Mouse (Mus musculus) cerebellum, postnatal 36 days (tissue): ENCODE results near the gene Cln6.
A peak's percentile ranks its signal among the peaks of the same experiment; 100 is the strongest.
"Not testable (repeated sequence)": the region's sequence is repeated elsewhere in the genome, so short reads cannot be mapped to it uniquely, and the experiment has no call there.

ENCODE experiments used
- DNase-seq, 2 experiments: peaks; one replicate each; pipeline ENCODE4 v3.0.0; 2021 to 2022; ENCODE audit warnings: mixed read lengths in 2 of 2

The Cln6 gene

DNA sequence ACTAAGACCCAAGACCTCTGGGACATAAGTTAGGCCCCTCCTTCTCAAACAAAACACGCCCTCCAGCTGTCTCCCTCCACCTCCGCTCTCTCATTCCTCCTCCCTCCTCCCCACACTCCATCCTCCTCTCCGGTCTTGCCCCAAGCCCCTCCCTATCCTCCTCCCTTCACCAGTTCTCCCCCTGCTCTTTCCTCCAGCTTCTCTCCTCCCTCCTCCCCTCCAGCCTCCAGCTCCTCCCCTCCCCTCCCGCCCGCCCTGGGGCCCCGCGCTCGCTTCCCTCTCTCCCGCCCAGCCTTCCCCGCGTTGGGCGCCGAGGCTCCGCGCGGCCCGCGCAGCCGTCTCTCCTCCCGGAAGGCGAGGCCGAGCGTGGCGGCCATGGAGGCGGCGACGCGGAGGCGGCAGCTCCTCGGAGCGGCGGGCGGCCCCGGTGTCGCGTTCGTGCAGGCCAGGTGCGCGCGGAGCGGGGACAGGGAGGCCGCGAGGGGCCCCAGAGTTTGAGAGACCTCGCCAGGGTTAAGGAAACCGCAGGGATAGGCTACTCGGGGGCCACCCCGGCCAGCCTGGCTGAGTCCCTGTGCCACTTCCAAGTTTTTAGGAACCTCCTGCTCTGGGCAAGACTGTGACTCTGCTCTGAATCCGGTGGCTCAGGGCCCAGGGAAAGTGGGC, at the start of gene Cln6:
TSS of gene Cln6 (plus strand) at position 280 of the 666 bp plus-strand sequence.
- DNase-seq, result peak; percentile 64 to 73

DNA sequence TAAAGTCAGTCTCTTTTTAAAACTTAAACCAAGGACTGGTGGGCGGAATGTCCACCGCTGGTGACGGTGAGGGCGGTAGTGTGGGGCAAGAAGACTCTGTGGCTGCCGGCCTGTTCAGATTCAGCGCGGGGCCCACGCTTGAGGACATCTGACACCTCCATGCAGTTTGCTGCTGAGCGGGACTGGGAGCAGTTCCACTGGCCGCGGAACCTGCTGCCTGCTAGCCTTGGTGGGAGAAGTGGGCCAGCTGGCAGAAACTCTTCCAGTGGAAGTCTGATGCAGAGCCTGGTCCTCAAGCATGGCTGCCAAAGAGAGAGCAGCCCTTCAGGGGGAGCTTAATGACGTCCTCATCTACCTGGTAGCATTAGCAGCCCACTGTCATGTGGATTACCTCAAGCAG, 48.7 kb upstream of the Cln6 start:
- peak; percentile 29 to 42 for DNase-seq

DNA sequence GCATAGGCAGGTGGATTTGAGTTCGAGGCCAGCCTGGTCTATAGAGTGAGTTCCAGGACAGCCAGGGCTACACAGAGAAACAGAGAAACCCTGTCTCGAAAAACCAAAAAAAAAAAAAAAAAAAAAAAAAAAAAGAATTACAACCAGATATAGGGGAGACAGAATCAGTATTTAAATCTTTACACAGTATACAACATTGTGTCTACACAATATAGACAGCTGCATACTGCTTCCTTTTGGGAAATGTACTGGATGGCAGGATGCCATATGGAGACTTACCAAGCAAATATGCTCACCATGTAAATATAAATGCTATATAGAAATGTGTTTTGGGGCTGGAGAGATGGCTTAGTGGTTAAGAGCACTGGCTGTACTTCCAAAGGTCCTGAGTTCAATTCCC, 39.4 kb upstream of the Cln6 start:
- DNase-seq, result not testable (repeated sequence)

DNA sequence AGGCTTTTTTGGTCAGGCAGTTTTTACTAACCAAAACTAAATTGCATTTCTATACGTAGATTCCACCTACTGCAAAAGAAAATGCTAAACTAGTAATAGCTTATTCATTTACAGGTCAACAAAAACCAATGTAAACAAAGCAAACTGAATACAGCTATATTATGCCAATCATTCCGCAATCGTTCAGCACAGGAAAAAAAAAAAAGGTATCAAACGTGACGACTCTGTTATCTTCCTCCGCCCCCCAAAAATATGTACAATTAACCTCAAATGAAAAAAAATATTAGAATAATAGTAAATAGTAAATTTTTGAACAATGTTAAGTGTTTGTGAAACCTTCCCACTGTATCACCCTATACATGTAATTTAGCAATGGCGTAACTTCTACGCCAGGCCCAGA, 28.5 kb upstream of the Cln6 start:
- no peak for DNase-seq

DNA sequence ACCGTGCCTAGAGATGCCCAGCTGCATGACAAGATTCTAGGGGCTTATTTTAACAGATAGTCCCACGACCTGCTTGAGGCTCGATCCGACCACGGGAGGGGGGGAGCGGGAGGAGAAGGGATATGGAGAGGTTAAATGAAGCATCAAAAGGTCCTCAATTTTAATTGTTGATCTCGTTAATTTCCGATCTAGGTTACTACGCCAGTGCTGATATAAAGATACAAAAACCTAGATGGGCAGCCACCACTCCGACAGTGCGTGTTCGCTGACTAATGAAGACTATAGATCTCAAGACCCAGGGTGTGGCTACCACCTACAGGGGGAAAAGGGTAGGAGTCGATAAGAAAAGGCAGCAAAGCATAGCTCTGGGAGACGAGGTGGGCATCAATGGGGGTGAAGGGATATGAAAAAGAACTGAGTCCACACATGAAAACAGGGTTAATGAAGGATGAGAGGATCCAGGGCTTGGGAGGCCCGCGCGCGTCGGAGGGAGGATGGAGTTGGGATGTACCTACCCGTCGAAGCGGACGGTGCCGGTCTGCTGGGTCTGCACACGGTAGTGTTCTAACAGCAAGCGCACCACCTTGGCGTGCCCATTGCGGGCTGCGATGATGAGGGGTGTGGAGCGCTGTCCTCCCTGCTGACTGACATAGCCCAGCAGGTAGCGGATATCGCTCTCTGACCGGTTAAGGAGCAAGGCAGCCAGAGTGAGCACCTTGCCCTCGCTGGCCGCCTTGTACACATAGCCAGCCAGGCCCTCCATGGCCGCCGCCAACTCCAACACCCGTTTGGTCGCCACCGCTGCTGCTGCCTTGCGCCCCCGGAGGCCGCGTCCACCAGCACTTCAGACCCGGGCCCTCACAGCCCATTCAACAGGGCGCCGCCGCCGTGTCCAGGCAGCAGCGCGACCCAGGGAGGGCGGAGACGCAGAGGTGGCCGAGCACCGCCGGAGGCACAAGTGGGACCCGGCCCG, 27.8 kb upstream of the Cln6 start:
- no peak for DNase-seq

DNA sequence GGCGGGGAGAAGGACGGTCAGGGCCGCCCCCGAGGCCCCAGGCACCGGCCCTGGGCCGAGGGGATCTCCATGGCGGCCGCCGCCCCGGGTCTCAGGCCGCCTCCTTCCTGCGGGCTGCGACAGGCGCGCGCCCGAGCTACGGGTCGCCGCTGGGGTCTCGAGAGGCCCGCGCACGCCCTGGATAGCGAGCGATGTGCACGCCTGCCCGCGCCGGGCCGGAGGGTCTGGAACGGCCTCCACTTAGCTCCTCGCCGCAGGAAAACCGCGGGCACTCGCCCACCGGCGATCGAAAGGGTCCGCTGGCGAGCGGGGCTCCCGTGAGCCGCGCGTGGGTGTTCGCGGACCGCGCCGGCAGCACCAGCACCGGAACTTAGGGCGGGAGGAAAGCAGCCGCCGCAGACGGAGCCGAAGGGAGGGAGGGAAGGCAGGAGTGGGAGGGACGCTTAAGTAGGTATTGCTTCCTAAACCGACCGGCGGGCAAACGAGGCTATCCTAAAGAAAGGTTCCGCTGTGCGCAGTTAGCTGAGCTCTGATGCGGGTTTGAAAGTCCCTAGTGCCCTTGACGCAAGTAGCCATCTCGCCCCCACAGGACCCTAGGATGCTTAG, 27.0 kb upstream of the Cln6 start, which contains the start of gene Fem1b:
TSS of gene Fem1b (minus strand) at position 419 of the 606 bp plus-strand sequence.
- DNase-seq, result peak; percentile 92 to 94

DNA sequence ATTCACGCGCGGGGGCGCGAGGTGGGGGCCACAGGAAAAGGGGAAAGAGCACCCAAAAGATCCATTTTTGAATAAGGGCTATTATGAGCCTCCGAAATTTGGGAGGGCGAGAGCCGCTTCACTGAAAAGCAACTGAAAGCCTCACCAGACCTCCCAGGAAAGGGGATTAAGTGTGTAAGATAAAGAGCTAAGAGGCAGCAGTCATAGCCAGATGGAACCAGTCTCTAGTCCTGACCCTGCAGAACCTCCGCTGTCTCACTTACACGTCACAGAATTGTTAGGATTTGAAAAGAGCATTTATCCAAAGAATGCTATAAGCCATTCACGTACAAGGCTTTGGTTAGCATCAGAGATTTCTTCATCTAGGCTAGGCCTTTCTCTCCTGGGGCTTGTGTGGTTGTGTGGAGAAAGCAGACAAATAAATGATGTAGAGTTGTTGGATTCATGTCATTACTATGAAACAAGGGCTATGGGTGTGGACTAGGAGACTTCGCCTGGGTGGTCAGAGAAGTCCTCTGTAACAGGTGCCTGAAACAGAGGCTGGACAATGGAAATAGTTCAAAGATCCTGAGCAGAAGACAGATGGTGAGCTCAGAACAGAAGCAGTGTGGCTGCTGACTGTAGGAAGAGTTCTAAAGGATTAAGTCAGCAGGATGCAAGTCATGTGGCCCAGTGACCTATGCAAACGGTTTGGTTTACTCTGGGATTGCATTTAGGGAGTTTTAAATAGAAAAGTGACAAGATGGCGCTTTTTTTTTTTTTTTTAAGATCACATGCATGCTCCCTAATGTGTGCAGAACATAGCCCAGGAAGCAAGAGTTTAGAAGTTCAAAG, 26.2 kb upstream of the Cln6 start:
- DNase-seq, result peak in 1 of 2 experiments; percentile 35

DNA sequence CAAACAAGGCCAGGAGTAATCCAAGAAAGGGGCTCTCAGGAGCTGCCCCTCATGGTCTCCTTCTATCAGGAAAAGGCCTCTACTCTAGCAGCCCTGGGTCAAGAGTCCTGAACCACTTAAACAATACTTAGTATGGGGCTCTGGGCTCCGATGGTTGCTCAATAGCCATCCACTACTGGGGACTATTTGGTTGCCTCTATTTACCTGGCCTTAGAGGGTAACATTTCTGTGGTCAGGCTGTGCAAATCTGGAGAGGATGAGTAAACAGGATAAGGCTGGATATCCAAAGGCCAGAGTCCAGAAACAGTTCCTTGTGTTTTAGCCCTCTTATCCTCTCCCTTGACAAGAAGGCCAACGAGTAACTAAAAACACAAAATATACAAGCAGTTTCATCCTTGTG, 23.8 kb upstream of the Cln6 start:
- no peak for DNase-seq

DNA sequence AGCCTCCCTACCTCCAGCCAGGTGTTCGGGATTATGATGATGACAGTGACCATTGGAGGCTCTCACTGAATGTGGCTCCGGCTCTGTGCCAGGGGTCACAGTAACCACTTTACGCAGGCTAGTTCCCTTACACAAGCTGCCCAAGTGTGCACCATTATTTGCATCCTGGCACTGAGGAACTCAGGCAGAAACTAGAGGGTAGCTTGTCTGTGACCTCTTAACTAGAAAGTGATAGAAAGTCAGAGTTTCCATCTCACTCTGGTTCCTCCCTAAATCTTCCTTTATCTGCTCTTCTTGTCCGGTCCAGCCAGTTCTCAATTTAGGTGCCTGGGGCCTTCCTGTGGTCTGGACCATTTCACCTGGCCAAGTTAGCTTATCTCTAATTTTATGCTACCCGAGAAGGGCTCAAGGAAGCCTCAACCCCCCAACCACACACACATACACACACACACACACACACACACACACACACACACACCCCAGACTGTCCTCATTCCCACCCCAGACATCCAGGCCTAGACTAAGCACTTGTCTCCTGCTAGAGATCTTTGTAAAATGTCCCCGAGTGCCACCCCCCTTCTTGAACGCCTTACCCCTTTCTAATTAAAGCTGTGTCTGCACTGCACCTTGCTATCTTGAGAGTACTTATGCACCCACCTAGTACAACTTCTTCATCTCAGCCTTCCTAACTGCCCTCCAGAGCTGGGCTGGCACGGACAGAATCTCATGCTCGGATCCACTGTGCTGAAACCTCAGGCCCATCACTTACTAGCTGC, 22.1 kb upstream of the Cln6 start:
- DNase-seq, result no peak

DNA sequence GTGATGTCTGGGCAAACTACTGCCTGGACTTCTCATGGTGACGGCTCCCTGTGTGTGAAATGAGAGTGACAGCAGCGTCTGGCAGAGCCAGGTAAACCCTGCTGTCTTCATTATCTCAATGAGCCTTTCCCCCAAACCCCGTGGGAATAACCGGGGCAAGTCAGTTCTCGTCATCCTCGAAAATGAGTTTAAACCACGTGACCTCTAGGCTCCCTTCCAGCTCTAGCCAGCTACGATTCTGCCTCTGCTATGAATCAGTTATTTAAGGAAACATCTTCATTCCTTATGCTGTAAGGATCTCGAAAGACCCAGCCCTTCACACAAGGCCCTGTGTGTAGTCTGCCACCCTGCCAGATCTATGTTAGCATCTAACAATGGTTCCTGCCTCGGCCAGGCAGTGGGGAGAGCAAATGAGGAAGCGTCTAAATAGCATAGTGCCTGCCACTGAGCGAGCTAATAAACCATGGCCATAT, 21.4 kb upstream of the Cln6 start:
- no peak for DNase-seq

DNA sequence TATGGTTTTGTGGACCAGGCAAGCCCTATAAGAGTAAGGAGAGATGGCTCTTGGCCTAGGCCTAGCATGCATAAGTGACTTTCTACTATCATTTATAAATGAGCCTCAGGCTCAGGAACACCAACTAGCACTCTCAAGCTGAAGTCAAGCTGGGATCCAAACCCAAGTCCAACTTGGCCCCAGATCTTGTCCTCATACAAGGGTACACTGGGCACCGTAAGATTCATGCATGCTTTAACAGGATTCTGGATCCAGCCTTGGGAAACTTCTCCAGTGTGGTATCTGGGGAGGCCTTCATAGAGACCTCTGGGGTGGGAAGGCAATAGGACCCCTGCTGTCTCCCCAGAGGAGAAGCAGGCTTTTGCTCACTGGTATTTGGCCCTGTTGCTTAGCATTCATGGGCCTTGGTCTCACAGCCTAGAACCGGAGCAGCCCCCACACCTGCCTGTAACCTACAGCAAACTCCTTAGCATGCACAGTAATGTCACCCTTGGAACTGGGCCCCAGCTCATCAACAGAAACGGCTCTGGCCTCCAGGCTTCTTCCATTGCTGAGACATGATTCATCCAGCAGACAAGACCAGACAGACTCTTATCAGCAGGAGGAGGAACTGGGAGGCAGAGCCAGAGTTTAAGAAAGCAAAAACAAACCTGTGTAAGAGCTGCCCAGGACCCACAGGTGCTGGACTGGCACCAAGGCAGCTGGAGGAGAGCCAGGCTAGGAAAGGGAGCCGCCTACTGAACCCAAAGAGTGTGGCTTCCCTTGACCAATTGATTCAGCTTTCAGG, 20.6 kb upstream of the Cln6 start:
- no peak for DNase-seq

DNA sequence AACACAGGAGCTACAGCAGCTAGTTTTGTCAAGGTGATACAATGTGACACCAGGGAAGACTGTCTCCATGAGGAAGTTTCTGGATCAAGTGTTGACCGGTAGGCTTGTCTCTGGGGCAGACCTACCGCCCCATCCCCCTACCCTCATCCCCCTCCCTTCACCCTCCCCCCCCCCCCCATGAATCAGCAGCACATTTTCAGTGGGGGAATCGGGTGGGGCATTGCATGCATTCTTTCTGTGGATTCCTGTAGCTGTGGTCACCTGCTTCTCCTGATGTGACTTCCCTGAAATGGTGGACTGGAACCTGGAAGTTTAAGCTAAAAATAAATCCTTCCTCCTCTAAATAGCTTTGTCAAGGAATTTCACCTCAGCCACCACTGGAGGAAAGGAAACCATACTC, 19.1 kb upstream of the Cln6 start:
- no peak for DNase-seq

DNA sequence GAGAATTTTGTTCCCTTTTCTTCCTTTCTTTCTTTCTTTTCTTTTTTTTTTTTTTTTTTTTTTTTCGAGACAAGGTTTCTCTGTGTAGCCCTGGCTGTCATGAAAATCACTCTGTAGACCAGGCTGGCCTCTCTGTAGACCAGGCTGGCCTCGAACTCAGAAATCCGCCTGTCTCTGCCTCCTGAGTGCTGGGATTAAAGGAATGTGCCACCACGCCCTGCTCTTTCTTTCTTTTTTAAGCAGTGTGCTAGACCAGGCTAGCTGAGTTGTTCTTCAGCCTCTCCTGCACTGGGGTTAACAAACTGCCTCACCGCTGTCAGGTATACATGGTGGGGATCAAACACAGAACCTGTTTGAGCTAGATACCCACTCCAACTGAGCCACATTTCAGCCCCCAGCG, 18.7 kb upstream of the Cln6 start:
- DNase-seq, result not testable (repeated sequence)

DNA sequence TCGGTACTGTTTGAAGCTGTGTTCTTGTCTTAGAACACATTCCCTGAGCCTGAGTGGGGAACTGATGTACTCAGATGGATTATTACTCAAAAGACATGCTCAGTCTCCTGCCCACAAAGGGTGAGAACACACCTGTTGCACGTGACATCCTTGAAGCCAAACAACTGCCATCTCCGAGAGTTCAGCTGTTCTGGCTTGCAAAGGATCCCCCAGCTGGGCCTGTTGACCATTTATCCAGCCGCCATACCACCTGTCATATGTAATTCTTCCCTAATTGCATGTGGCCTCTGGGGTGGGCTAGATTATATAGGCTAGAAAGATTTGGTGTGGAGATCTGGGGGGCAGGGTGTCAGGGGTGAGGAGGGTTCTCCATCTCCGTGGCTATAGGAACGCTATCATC, 17.8 kb upstream of the Cln6 start:
- no peak for DNase-seq

DNA sequence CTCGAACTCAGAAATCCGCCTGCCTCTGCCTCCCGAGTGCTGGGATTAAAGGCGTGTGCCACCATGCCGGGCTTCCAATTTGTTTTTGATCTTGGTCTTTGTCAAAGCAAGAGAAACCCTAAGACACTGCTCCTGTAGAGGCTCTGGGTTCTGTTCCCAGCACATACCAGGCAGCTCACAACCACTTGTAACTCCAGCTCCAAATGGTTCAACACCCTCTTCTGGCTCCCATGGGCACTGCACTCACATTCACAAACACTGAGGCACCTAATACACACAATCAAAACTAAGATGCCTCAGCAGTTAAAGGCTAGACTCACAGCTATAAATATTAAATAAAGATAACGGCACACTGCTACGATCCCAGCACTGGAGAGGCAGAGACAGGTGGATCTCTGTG, 16.8 kb upstream of the Cln6 start:
- no peak for DNase-seq

DNA sequence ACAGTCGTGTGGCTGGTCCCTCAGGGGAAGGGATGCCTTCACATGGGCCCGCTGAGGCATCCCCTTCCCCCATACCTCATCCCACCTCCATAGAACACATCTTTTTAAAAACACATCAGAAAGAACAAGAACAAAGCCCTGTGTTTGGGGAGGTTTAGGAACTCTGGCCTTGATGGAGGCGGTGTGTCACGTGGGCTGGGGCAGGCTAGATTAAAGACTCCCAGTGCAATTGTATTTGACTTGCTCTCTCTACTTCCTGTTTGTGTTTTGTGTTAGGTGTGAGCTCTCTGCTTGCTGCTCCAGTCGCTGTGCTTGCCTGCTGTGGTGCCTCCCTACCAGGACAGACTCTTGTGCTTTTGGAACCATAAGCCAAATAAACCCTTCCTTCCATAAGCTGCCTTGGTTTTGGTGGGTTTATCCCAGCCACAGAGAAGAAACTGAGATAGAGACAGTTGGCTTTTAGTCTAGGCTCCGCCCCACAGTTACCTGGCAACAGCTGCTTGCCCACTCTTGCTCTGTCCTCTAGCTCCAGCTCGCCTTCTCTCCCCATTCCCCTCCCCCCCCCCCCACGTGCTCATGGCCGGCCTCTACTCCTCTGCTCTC, 12.7 kb upstream of the Cln6 start:
- DNase-seq, result no peak

DNA sequence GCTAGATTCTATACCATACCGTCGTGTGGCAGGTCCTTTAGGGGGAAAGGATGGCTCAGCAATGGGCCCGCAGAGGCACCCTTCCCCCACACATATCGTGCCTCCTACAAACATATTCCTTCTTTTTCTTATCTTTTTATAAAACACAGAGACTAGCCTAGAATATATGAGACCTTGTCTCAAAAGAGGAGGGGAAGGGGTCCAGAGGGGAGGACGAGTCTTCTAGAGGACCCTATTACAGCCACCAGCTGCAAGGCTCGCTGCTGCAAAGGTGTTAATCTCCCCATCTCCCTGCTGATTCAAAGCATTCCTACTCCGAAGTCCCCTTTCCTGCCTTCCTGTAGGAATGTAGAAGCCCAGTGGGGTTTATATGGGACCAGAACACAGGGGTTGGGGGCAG, 12.1 kb upstream of the Cln6 start:
- DNase-seq, result no peak

DNA sequence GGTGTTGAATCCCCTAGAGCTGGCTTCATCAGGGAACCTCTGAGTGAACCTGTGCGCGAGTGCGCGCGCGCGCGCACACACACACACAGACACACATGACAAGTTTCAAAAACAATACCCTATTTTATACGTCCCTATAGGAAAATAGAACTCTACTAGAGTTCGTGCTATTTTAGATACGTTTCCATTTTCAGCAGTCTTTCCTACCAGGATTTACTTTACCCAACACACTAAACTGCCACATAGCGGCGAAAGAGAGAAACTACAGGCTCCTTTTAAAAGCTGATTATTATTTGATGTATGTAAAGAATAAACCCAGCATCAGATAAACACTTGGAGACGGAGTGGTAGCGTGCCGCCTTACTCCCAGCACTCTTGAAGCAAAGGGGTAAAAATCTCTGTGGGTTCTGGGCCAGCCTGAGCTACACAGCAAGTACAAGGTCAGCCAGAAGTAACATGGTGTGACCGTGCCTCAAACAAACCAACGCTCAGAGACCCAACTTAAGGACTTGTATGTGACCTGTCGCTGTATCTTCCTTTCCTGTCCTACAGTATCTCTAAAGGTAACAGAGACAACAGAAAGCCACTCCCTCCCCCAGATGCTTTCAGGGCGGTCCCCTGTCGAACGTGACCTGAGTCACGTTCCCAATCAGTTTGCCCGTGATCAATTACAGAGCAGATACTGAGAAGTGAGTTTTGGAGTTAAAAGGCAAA, 10.5 kb upstream of the Cln6 start:
- DNase-seq, result peak in 1 of 2 experiments; percentile 34

DNA sequence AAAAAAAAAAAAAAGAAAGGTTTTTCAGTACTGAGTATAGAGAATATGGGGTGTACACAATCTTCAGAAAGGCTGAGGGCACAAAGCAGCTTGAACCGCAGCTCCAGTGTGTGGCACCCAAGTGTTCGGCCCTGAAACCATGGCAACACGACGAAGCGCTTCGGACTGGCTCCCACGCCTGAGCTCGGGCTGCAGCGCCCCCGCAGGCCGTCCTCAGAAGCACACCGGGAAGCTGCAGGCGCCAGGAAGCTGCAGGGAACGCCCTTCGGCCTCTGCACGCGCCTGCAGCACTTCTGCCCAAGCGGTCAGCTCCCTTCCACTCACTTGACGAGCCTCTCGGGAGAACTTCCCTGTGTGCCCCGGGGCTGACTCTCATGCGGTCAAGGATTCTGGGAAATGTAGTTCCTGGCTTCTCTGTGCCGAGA, 9.9 kb upstream of the Cln6 start:
- peak; percentile 91 to 93 for DNase-seq

DNA sequence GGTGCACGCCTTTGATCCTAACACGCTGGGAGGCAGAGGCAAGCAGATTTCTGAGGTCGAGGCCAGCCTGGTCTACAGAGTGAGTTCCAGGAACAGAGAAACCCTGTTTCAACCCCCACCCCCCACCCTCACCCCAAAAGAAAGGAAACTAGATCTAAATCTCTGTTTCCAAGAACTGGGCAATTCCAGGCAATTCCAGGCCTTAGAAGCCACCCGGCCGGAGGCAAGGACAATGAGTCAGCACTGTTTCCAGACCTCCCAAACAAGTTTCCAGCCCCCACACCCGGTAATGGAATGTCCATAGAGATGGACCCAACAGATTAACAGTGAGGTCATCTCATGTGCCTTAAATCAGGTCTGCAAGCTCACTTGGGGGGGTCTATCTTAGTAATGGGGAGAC, 8.7 kb upstream of the Cln6 start:
- no peak for DNase-seq
